Mouse (Mus musculus): Measurements from ENCODE around the gene Tekt1.

- no peak for TF ChIP-seq CTCF (IDR thresholded peaks at IDR 0.05; ENCODE audit: control insufficient read depth, insufficient read depth, low read length)
- no peak for TF ChIP-seq POLR2A (IDR thresholded peaks at IDR 0.05; ENCODE audit: borderline replicate concordance, control insufficient read depth, low read depth, low read length)
Measured at GRCm38 (mm10) chr11:72363523-72364240, 1.4 kb upstream of the Tekt1 start.

All from bone marrow, adult 2 months (tissue).